Mouse (Mus musculus) frontal cortex, postnatal 14 days (tissue): ENCODE results near the gene Vill.

Experiments used
- DNase-seq, 2 experiments: peaks; one replicate each; pipeline ENCODE4 v3.0.0; 2022; ENCODE audit warnings: low spot score in 2 of 2

Vill gene

GRCm38 (mm10) chr9:119109685-119110353, 57.2 kb downstream of the Vill start:
- DNase-seq = no peak

- DNase-seq = no peak
Measured at GRCm38 (mm10) chr9:119110640-119111039, 58.1 kb downstream of the Vill start.

DNA sequence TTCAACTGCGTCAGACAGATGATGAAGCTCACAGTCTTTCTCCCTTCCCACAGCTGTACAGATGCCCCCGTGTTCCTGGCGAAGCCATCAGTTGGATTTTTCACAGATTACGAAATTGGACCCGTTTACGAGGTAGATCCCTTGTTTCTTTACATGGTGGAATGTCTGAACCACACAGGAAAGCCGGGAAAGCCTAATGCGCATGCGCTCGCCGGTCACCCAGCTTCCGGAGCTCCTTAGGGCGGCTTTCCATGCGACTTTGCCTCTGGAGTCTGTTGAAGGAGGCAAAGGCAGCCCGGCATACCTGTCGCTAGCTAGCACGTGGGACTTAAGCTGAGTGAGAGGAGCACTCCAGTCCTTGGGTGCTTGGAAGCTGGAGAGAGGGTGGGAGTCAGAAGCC, 62.3 kb downstream of the Vill start:
- no peak for DNase-seq

- DNase-seq = no peak
Measured at GRCm38 (mm10) chr9:119119409-119120167, 67.0 kb downstream of the Vill start.

GRCm38 (mm10) chr9:119120168-119120560, 67.6 kb downstream of the Vill start:
- DNase-seq = no peak
